Mouse (Mus musculus): ENCODE results near the gene Fam83c. TPM values are rescaled to one million over a fixed set of nuclear protein-coding genes. Genes with fewer than 3 reads are reported as not detected.

Gene Fam83c
- polyA plus RNA-seq, 1 experiment: not detected

GRCm38 (mm10) chr2:155862573-155863300 lies 28.1 kb upstream of the Fam83c start:
- 51% methylated on average over 13 of the region's 13 CpGs for WGBS
- Histone ChIP-seq H3K4me1 (ENCODE audit: control insufficient read depth, insufficient read depth, low read length) (peaks cover 10% of the 10 kb centered on the region; the same call in 1 of the 2 replicates), H3K4me3 (ENCODE audit: insufficient read depth, low read depth, low read length) (no peak overlapping the region), H3K27ac (ENCODE audit: insufficient read depth, low read depth, low read length) (no peak overlapping the region)
- TF ChIP-seq POLR2A (IDR thresholded peaks at IDR 0.05; ENCODE audit: insufficient read depth, low read depth, low read length) (no peak), CTCF (IDR thresholded peaks at IDR 0.05; ENCODE audit: insufficient read depth, low read depth, low read length) (no peak)

- no peak for TF ChIP-seq CTCF (IDR thresholded peaks at IDR 0.05; ENCODE audit: insufficient read depth, low read depth, low read length)
- TF ChIP-seq POLR2A (IDR thresholded peaks at IDR 0.05; ENCODE audit: insufficient read depth, low read depth, low read length): no peak
- H3K27ac ChIP-seq (ENCODE audit: insufficient read depth, low read depth, low read length): no peak overlapping the region
- 91% methylated on average over 6 of the region's 6 CpGs for WGBS
- H3K4me1 ChIP-seq (ENCODE audit: control insufficient read depth, insufficient read depth, low read length): peaks cover 10% of the 10 kb centered on the region; the same call in 1 of the 2 replicates
- H3K4me3 ChIP-seq (ENCODE audit: insufficient read depth, low read depth, low read length): no peak overlapping the region
Observed at GRCm38 (mm10) chr2:155861581-155861980, 26.9 kb upstream of the Fam83c start.

GRCm38 (mm10) chr2:155860102-155860501 lies 25.4 kb upstream of the Fam83c start:
- TF ChIP-seq CTCF (IDR thresholded peaks at IDR 0.05; ENCODE audit: insufficient read depth, low read depth, low read length) (no peak), POLR2A (IDR thresholded peaks at IDR 0.05; ENCODE audit: insufficient read depth, low read depth, low read length) (no peak)
- 79% methylated on average over 7 of the region's 7 CpGs for WGBS
- H3K4me3 ChIP-seq (ENCODE audit: insufficient read depth, low read depth, low read length): no peak overlapping the region
- peaks cover 10% of the 10 kb centered on the region; the same call in 1 of the 2 replicates for H3K4me1 ChIP-seq (ENCODE audit: control insufficient read depth, insufficient read depth, low read length)
- H3K27ac ChIP-seq (ENCODE audit: insufficient read depth, low read depth, low read length): no peak overlapping the region

GRCm38 (mm10) chr2:155852536-155852935 lies 17.9 kb upstream of the Fam83c start:
- TF ChIP-seq CTCF (IDR thresholded peaks at IDR 0.05; ENCODE audit: insufficient read depth, low read depth, low read length) (no peak), POLR2A (IDR thresholded peaks at IDR 0.05; ENCODE audit: insufficient read depth, low read depth, low read length) (no peak)
- Histone ChIP-seq H3K4me3 (ENCODE audit: insufficient read depth, low read depth, low read length) (no peak overlapping the region), H3K4me1 (ENCODE audit: control insufficient read depth, insufficient read depth, low read length) (no peaks in the 10 kb centered on the region), H3K27ac (ENCODE audit: insufficient read depth, low read depth, low read length) (no peak overlapping the region)
- 92% methylated on average over 5 of the region's 5 CpGs for WGBS

GRCm38 (mm10) chr2:155850120-155850519 lies 15.5 kb upstream of the Fam83c start:
- H3K4me3 ChIP-seq (ENCODE audit: insufficient read depth, low read depth, low read length): no peak overlapping the region
- TF ChIP-seq CTCF (IDR thresholded peaks at IDR 0.05; ENCODE audit: insufficient read depth, low read depth, low read length): no peak
- no peak for TF ChIP-seq POLR2A (IDR thresholded peaks at IDR 0.05; ENCODE audit: insufficient read depth, low read depth, low read length)
- peaks cover 12% of the 10 kb centered on the region; the same call in 1 of the 2 replicates for H3K4me1 ChIP-seq (ENCODE audit: control insufficient read depth, insufficient read depth, low read length)
- H3K27ac ChIP-seq (ENCODE audit: insufficient read depth, low read depth, low read length): no peak overlapping the region
- WGBS: 80% methylated on average over 7 of the region's 7 CpGs

- H3K4me1 ChIP-seq (ENCODE audit: control insufficient read depth, insufficient read depth, low read length): peaks cover 12% of the 10 kb centered on the region; the same call in 1 of the 2 replicates
- 67% methylated on average over 7 of the region's 7 CpGs for WGBS
- no peak overlapping the region for H3K27ac ChIP-seq (ENCODE audit: insufficient read depth, low read depth, low read length)
- no peak overlapping the region for H3K4me3 ChIP-seq (ENCODE audit: insufficient read depth, low read depth, low read length)
- TF ChIP-seq POLR2A (IDR thresholded peaks at IDR 0.05; ENCODE audit: insufficient read depth, low read depth, low read length) (no peak), CTCF (IDR thresholded peaks at IDR 0.05; ENCODE audit: insufficient read depth, low read depth, low read length) (no peak)
Observed at GRCm38 (mm10) chr2:155849464-155849863, 14.8 kb upstream of the Fam83c start.

- Histone ChIP-seq H3K4me3 (ENCODE audit: insufficient read depth, low read depth, low read length) (no peak overlapping the region), H3K4me1 (ENCODE audit: control insufficient read depth, insufficient read depth, low read length) (peaks cover 12% of the 10 kb centered on the region; the same call in 1 of the 2 replicates), H3K27ac (ENCODE audit: insufficient read depth, low read depth, low read length) (no peak overlapping the region)
- TF ChIP-seq POLR2A (IDR thresholded peaks at IDR 0.05; ENCODE audit: insufficient read depth, low read depth, low read length): no peak
- peak; percentile 54; the same call in 1 of the 2 replicates for TF ChIP-seq CTCF (IDR thresholded peaks at IDR 0.05; ENCODE audit: insufficient read depth, low read depth, low read length)
- 25% methylated on average over 6 of the region's 6 CpGs for WGBS
Observed at GRCm38 (mm10) chr2:155848291-155848690, 13.6 kb upstream of the Fam83c start.

GRCm38 (mm10) chr2:155846930-155847329 lies 12.3 kb upstream of the Fam83c start:
- TF ChIP-seq CTCF (IDR thresholded peaks at IDR 0.05; ENCODE audit: insufficient read depth, low read depth, low read length) (no peak), POLR2A (IDR thresholded peaks at IDR 0.05; ENCODE audit: insufficient read depth, low read depth, low read length) (no peak)
- 49% methylated on average over 8 of the region's 8 CpGs for WGBS
- Histone ChIP-seq H3K4me3 (ENCODE audit: insufficient read depth, low read depth, low read length) (no peak overlapping the region), H3K4me1 (ENCODE audit: control insufficient read depth, insufficient read depth, low read length) (peaks cover 12% of the 10 kb centered on the region; the same call in 1 of the 2 replicates), H3K27ac (ENCODE audit: insufficient read depth, low read depth, low read length) (no peak overlapping the region)

- 84% methylated on average over 4 of the region's 4 CpGs for WGBS
- Histone ChIP-seq H3K27ac (ENCODE audit: insufficient read depth, low read depth, low read length) (no peak overlapping the region), H3K4me1 (ENCODE audit: control insufficient read depth, insufficient read depth, low read length) (no peaks in the 10 kb centered on the region), H3K4me3 (ENCODE audit: insufficient read depth, low read depth, low read length) (no peak overlapping the region)
- no peak for TF ChIP-seq CTCF (IDR thresholded peaks at IDR 0.05; ENCODE audit: insufficient read depth, low read depth, low read length)
- TF ChIP-seq POLR2A (IDR thresholded peaks at IDR 0.05; ENCODE audit: insufficient read depth, low read depth, low read length): no peak
Observed at GRCm38 (mm10) chr2:155838961-155839360, 4.3 kb upstream of the Fam83c start.

Data from olfactory bulb, adult 2 months (tissue).